Mouse (Mus musculus) small intestine, adult 2 months (tissue): ENCODE results near the gene Alyref.

Experiments
- CTCF ChIP-seq: fragments of 200-500 bp; IDR thresholded peaks from 2 replicates; pipeline ENCODE4 v1.5.1; 2012; ENCODE audit warnings: low read depth, mild to moderate bottlenecking, control low read depth, inconsistent platforms, low read length, moderate library complexity, mixed read lengths; ENCODE audit not compliant: insufficient replicate concordance, insufficient read length; ENCODE audit errors: extremely low read depth
- POLR2A ChIP-seq: fragments of 200-500 bp; IDR thresholded peaks from 2 replicates; pipeline ENCODE4 v1.6.1; 2012; ENCODE audit warnings: low read depth, mild to moderate bottlenecking, control low read depth, inconsistent platforms, low read length, moderate library complexity

GRCm38 (mm10) chr11:120597240-120598235 lies 627 bp downstream of the Alyref start:
- TF ChIP-seq POLR2A (no peak), CTCF (no peak)
